Mouse (Mus musculus): ENCODE results near the gene Stambp. TPM values are rescaled to one million over a fixed set of nuclear protein-coding genes. Genes with fewer than 3 reads are reported as not detected.

Stambp gene
- polyA plus RNA-seq, 1 experiment from 2014 or later: 30.6 TPM

- Histone ChIP-seq H3K9me3 (replicated peaks) (no peaks in the 10 kb centered on the region), H3K36me3 (no peaks in the 10 kb centered on the region), H3K4me3 (no peak overlapping the region), H3K27ac (no peak overlapping the region), H3K4me1 (peaks cover 10% of the 10 kb centered on the region), H3K4me2 (replicated peaks) (no peak overlapping the region), H3K27me3 (no peaks in the 10 kb centered on the region; the same call in 1 of the 2 replicates), H3K9ac (no peak overlapping the region)
- WGBS: 69% methylated on average over 2 of the region's 2 CpGs
- ATAC-seq (ENCODE audit: low FRiP score): no peak
These were observed 62.3 kb downstream of the Stambp start for GRCm38 (mm10) chr6:83510210-83510609.

DNA sequence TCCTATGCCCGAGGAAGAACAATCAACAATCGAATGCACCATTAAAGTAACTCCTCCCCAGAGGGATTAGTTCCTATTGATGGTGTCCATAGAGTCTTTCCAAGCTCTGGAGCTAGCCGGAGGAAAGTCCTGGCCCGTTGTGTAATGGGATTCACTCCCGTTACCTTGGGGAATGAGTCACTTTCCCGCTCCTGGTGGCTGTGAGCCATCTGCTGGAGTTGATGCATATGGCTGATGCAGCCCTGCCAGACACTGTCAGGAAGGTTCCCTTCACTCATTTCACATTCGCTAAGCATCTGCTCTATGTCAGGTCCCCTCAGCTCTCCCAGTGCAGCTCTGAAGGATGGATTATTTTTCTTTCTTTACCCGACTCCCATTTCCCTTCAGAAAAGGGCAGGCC, 63.1 kb downstream of the Stambp start:
- H3K27ac ChIP-seq: no peak overlapping the region
- no peak overlapping the region for H3K9ac ChIP-seq
- 49% methylated on average over 8 of the region's 8 CpGs for WGBS
- no peaks in the 10 kb centered on the region for H3K36me3 ChIP-seq
- H3K4me1 ChIP-seq: peaks cover 10% of the 10 kb centered on the region
- H3K4me2 ChIP-seq (replicated peaks): no peak overlapping the region
- no peaks in the 10 kb centered on the region for H3K9me3 ChIP-seq (replicated peaks)
- H3K4me3 ChIP-seq: no peak overlapping the region
- no peaks in the 10 kb centered on the region; the same call in 1 of the 2 replicates for H3K27me3 ChIP-seq
- ATAC-seq (ENCODE audit: low FRiP score): no peak

GRCm38 (mm10) chr6:83507168-83507546, 65.4 kb downstream of the Stambp start:
- 0 out of 2 replicates have a peak overlapping the region, but pooled peaks have one; percentile 33 for H3K9ac ChIP-seq
- 39% methylated on average over 6 of the region's 6 CpGs for WGBS
- no peaks in the 10 kb centered on the region; the same call in 1 of the 2 replicates for H3K27me3 ChIP-seq
- peaks cover 10% of the 10 kb centered on the region for H3K4me1 ChIP-seq
- H3K4me2 ChIP-seq (replicated peaks): peak overlapping the region; percentile 75
- H3K36me3 ChIP-seq: 0 out of 2 replicates have a peak, but pooled peaks cover 4% of the 10 kb centered on the region
- no peaks in the 10 kb centered on the region for H3K9me3 ChIP-seq (replicated peaks)
- H3K4me3 ChIP-seq: peak overlapping the region; percentile 84
- ATAC-seq (ENCODE audit: low FRiP score): peak; percentile 64
- peak overlapping the region; percentile 93; the same call in 1 of the 2 replicates for H3K27ac ChIP-seq

- H3K27ac ChIP-seq: peak within 1 kb of the TSS; percentile 93
- H3K4me1 ChIP-seq: peaks cover 10% of the 10 kb centered on the region
- peak within 1 kb of the TSS; percentile 81 for H3K9ac ChIP-seq
- peak; percentile 100 for ATAC-seq (ENCODE audit: low FRiP score)
- H3K36me3 ChIP-seq: 0 out of 2 replicates have a peak, but pooled peaks cover 4% of the 10 kb centered on the region
- H3K27me3 ChIP-seq: no peaks in the 10 kb centered on the region; the same call in 1 of the 2 replicates
- WGBS: under 1% methylated on average over 54 of the region's 54 CpGs
- no peaks in the 10 kb centered on the region for H3K9me3 ChIP-seq (replicated peaks)
- H3K4me2 ChIP-seq (replicated peaks): peak within 1 kb of the TSS; percentile 75
- peak within 1 kb of the TSS; percentile 84 for H3K4me3 ChIP-seq
These were observed 66.0 kb downstream of the Stambp start, which contains the start of gene Dguok for GRCm38 (mm10) chr6:83506258-83507167. Gene Dguok (minus strand): TSS chr6:83506969.

DNA sequence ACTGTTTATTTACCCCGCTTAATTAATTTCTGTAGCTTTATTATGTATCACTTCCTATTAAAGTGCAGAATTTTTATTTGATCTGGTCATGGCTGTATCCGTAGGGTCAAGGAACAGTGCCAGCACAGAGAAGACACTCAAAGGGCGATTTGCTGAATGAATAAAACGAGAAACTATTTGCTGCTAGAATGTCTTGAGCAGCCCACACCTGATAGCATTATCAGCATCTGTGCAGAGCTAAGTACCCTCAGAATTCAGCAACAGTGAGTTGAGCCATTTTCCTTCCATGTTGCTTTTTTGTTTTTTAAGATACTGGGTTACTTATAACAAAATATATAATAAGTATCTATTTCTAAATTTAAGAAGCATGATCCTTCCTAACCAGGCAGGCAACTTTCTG, 67.0 kb downstream of the Stambp start:
- Histone ChIP-seq H3K27me3 (no peaks in the 10 kb centered on the region; the same call in 1 of the 2 replicates), H3K9me3 (replicated peaks) (no peaks in the 10 kb centered on the region), H3K4me1 (peaks cover 10% of the 10 kb centered on the region), H3K36me3 (0 out of 2 replicates have a peak, but pooled peaks cover 4% of the 10 kb centered on the region), H3K27ac (no peak overlapping the region), H3K9ac (peak overlapping the region; percentile 81), H3K4me2 (replicated peaks) (peak overlapping the region; percentile 75), H3K4me3 (peak overlapping the region; percentile 84; the same call in 1 of the 2 replicates)
- no peak for ATAC-seq (ENCODE audit: low FRiP score)
- WGBS: 91% methylated on average over 4 of the region's 4 CpGs

GRCm38 (mm10) chr6:83503361-83503760, 69.2 kb downstream of the Stambp start:
- no peak for ATAC-seq (ENCODE audit: low FRiP score)
- Histone ChIP-seq H3K9ac (no peak overlapping the region), H3K27ac (no peak overlapping the region), H3K9me3 (replicated peaks) (no peaks in the 10 kb centered on the region), H3K36me3 (peaks cover 4% of the 10 kb centered on the region; the same call in 1 of the 2 replicates), H3K4me1 (peaks cover 10% of the 10 kb centered on the region), H3K4me3 (no peak overlapping the region), H3K27me3 (no peaks in the 10 kb centered on the region), H3K4me2 (replicated peaks) (no peak overlapping the region)
- 87% methylated on average over 3 of the region's 3 CpGs for WGBS

DNA sequence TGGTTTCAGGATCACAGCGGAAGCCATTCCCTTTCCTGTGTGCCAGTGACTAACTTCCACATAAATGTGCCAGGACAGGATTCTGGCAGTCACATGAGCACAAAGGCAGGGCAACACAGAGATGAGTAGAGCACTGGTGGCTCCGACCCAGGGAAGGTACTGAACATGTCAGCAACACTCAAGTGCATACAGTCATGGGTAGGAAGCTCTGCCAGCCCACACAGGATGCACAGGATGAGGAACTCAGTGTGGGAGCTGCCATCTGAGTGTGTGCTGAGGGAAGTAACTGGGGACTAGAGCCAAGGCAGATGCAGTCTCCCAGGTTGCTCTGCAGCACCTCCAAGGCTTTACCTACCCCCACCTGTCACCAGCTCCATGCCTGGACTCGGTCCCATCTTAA, 69.9 kb downstream of the Stambp start:
- Histone ChIP-seq H3K4me2 (replicated peaks) (no peak overlapping the region), H3K4me3 (no peak overlapping the region), H3K4me1 (peaks cover 10% of the 10 kb centered on the region), H3K36me3 (peaks cover 4% of the 10 kb centered on the region; the same call in 1 of the 2 replicates), H3K9ac (no peak overlapping the region), H3K27ac (no peak overlapping the region), H3K27me3 (no peaks in the 10 kb centered on the region), H3K9me3 (replicated peaks) (no peaks in the 10 kb centered on the region)
- WGBS: 86% methylated on average over 3 of the region's 3 CpGs
- no peak for ATAC-seq (ENCODE audit: low FRiP score)

GRCm38 (mm10) chr6:83501524-83502310, 70.8 kb downstream of the Stambp start:
- Histone ChIP-seq H3K36me3 (peaks cover 4% of the 10 kb centered on the region; the same call in 1 of the 2 replicates), H3K9me3 (replicated peaks) (no peaks in the 10 kb centered on the region), H3K9ac (no peak overlapping the region), H3K27me3 (no peaks in the 10 kb centered on the region), H3K4me1 (peaks cover 6% of the 10 kb centered on the region), H3K4me3 (no peak overlapping the region), H3K4me2 (replicated peaks) (no peak overlapping the region), H3K27ac (no peak overlapping the region)
- 67% methylated on average over 9 of the region's 9 CpGs for WGBS
- ATAC-seq (ENCODE audit: low FRiP score): no peak

DNA sequence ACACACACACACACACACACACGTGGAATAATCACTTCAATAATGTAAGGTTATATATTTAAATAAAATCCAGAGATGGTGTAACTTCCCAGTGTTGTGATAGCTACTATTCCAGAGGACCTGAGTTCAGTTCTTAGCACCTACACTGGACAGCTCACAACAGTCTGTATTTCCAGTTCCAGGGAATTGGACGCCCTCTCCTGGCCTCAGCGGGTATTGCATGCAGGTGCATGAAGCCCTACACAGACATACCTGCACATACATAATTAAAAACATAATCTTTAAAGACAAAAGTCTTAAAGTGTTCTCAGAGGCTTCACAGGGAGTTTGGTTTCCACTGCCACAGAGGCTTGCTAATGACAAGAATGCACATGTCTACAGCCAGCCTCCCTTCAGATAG, 72.1 kb downstream of the Stambp start:
- Histone ChIP-seq H3K36me3 (peaks cover 7% of the 10 kb centered on the region; the same call in 1 of the 2 replicates), H3K9me3 (replicated peaks) (no peaks in the 10 kb centered on the region), H3K4me2 (replicated peaks) (no peak overlapping the region), H3K9ac (no peak overlapping the region), H3K27me3 (no peaks in the 10 kb centered on the region), H3K4me3 (no peak overlapping the region), H3K4me1 (peaks cover under 1% of the 10 kb centered on the region), H3K27ac (no peak overlapping the region)
- WGBS: 58% methylated on average over 3 of the region's 3 CpGs
- ATAC-seq (ENCODE audit: low FRiP score): no peak

GRCm38 (mm10) chr6:83499078-83499477, 73.5 kb downstream of the Stambp start:
- no peak overlapping the region for H3K9ac ChIP-seq
- no peak overlapping the region for H3K4me3 ChIP-seq
- no peak overlapping the region for H3K27ac ChIP-seq
- WGBS: 96% methylated on average over 10 of the region's 10 CpGs
- no peaks in the 10 kb centered on the region for H3K9me3 ChIP-seq (replicated peaks)
- H3K36me3 ChIP-seq: peaks cover 13% of the 10 kb centered on the region; the same call in 1 of the 2 replicates
- H3K27me3 ChIP-seq: no peaks in the 10 kb centered on the region
- ATAC-seq (ENCODE audit: low FRiP score): no peak
- H3K4me2 ChIP-seq (replicated peaks): no peak overlapping the region
- H3K4me1 ChIP-seq: no peaks in the 10 kb centered on the region

GRCm38 (mm10) chr6:83496753-83497710, 75.5 kb downstream of the Stambp start:
- Histone ChIP-seq H3K27me3 (no peaks in the 10 kb centered on the region), H3K4me3 (no peak overlapping the region), H3K9ac (no peak overlapping the region), H3K36me3 (peaks cover 17% of the 10 kb centered on the region), H3K4me1 (no peaks in the 10 kb centered on the region), H3K27ac (no peak overlapping the region), H3K4me2 (replicated peaks) (no peak overlapping the region), H3K9me3 (replicated peaks) (no peaks in the 10 kb centered on the region)
- 90% methylated on average over 22 of the region's 22 CpGs for WGBS
- no peak for ATAC-seq (ENCODE audit: low FRiP score)
